Mouse (Mus musculus): ENCODE results near the gene Fut8.
"Not testable (repeated sequence)": the region's sequence is repeated elsewhere in the genome, so short reads cannot be mapped to it uniquely, and the experiment has no call there.

Gene Fut8

GRCm38 (mm10) chr12:77223595-77223994 lies 14.3 kb upstream of the Fut8 start:
- no peak for DNase-seq

DNA sequence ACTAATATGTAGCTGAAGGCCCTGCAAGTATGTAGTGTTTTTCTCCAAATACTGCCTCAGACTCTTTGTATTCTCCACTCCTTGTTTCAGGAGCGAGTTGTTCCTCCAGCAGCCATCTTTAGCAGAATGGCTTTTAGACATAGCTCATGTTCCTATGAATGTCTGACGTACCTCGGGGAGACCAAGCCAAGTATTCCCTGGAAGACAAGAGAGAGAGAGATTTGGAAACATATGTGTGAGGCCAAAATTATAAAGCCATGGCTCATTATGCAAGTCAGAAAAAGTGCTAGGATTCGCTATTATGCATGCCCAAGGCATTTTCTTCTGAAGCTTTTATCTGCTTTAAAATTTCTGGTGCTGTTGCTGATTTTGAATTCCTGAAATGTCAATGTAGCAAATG lies 13.8 kb upstream of the Fut8 start:
- DNase-seq, result no peak

- DNase-seq, result no peak
Measured at GRCm38 (mm10) chr12:77224891-77225290, 13.0 kb upstream of the Fut8 start.

DNA sequence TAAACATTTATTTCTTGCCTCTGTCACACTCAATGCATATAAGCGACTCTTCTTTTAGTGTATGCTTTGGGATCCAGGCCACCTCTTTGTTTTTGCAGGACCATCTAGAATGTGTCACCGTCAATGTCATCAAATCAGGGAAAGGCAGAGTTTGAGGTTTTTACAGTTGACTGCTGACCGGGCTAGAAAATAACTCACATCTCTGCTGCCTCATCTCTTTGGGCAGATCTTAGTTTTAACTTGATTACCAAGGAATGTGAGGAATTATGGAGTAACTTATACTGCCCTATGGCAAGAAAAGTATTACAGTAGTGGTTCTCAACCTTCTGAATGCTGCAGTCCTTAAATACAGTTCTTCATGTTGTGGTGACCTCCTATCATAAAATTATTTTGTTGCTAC lies 12.2 kb upstream of the Fut8 start:
- DNase-seq, result no peak

- no peak for DNase-seq
Measured at GRCm38 (mm10) chr12:77235958-77236357, 2.0 kb upstream of the Fut8 start.

GRCm38 (mm10) chr12:77238531-77239389 lies 835 bp downstream of the Fut8 start:
- DNase-seq, result peak; percentile 91

DNA sequence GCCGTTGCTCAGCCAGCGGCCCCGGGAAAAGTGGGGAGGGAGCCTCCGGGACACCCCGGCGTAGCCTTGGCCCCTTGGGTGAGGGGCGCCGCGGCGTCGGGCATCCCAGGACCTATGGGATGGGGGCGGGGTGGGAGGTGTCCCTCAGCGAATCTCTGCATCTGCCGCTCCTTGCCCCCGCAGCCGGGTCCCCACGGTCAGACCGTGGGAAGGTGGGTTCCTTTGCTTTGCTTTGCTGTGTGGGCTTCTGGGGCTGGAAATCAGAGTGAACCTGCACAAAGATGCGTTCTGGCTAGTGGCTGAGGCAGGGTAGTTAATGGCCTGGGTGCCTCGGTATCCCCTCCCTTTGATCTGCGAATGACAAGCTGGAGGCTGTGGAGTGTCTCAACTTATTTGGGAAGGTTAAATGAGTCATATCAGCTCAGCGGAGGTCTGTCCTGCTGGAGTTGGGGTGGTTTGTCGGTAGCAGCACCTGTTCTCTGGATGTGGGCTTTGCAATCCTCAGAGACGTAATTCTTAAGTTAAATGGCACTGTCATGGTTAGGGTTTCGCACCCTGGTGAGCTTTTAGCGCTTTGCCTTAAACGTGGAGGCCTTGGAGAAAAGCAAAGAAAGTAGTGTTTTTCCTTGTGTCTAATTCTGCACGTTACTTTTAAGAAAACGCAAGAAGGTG lies 1.6 kb downstream of the Fut8 start:
- DNase-seq, result no peak

DNA sequence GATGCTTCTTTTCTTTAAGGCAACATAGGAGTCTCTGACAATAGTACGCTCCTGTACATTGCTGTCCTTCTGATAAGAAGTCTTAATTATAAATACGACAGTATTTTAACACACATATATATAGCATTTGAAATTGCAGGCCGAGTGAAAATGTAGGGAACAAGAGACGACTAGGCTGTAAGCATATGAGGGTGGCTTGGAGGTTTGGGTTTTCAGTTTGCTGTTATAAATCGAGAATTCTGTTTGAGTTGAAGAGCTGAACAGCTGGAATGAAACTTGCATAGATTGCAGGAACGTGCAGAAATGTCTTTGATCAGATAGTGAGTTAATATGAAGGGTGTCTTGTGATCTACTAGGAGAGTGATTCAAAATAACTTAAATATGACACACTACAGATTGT lies 2.4 kb downstream of the Fut8 start:
- DNase-seq, result no peak

DNA sequence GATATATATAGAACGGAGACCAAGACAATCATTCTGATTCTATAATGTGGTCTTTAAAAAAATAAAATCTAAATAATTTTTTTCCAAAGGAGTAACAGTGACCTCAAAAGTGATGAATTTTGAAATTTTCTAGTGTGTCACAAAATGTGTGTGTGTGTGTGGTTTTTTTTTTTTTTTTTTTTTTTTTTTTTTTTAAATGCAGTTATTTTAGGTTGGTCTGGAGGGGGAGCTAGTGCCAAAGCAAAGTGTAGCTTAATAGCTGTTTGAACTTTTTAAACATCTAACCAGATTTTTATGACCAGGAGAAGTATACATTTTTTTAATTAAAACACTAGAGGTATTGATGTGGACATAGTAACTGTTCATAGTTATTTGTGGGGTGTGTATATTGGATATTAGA lies 2.9 kb downstream of the Fut8 start:
- peak; percentile 8 for DNase-seq

DNA sequence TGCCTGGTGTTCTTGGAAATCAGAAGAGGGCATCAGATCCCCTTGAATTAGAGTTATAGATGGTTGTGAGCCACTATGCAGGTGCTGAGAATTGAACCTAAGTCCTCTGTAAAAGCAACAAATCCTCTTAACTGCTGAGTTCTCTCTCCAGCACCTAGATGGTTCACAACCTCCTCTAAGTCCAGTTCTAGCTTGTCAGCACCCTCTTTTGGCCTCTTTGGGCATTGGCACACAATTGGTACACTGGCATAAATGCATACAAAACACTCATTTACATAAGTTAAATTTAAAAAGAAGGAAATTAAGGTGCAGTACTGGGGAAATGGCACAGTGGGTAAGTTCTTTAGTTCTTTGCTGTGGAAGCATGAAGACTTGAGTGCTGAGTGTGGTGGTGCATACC lies 24.7 kb downstream of the Fut8 start:
- DNase-seq, result no peak

DNA sequence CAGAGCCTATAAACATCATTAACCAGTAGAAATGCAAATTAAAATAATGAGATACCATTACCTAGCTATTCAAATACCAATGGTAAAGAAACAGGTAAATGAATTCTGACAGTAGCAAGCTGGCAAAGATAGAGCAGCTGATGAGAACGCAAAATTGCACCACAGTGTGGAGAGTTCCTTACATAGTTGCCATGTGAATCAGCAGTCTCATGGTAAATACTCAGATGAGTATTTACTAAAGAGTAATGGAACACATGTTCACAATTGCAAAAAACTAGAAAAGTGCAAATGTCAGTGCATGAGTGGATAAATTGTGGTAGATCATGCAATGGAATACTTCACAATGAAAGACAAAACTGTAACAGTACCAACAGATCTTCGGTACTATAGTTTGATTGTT lies 25.9 kb downstream of the Fut8 start:
- DNase-seq, result no peak

DNA sequence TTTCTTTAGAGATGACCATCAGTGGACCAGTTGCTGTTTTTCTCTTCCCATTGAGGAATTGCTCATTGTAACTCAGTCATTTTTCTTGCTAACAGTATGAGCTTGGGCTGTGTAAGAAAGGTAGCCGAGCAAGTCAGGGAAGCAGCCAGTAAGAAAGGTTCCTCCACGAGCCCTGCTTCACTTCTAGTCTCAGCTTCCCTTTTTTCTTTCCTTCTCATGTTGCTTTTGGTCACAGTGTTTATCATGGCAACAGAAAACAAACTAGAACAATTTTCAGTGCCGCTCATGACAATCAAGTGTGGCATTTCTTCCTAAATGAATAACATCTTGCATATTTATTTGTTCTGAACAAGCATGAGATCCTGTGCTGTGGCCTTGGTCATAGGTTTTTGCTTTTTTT lies 32.8 kb downstream of the Fut8 start:
- DNase-seq, result no peak

GRCm38 (mm10) chr12:77288507-77288906 lies 50.6 kb downstream of the Fut8 start:
- no peak for DNase-seq

DNA sequence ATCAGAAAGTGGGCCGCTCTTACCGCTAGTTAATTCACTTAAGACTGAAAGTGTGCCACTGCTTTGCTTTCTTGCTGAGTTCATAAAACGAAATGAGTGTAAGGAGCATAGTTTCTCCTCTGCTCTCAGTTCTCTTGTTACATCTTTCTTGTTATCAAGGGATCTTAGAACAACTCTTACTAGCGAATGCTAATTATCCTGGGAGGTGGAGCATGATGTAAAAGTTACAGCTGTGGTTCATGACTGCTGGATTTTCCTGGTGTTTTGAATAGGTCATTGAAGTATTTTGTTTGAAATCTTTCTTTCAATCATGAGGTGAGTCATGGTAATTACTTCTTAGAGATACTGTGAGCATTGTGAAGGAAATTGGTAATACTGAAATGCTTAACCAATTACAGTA lies 53.1 kb downstream of the Fut8 start:
- no peak for DNase-seq

GRCm38 (mm10) chr12:77291864-77292263 lies 53.9 kb downstream of the Fut8 start:
- not testable (repeated sequence) for DNase-seq

GRCm38 (mm10) chr12:77292375-77293258 lies 54.7 kb downstream of the Fut8 start:
- DNase-seq, result no peak

- no peak for DNase-seq
Measured at GRCm38 (mm10) chr12:77296119-77296518, 58.2 kb downstream of the Fut8 start.

- no peak for DNase-seq
Measured at GRCm38 (mm10) chr12:77297114-77297513, 59.2 kb downstream of the Fut8 start.

GRCm38 (mm10) chr12:77297858-77298257 lies 59.9 kb downstream of the Fut8 start:
- DNase-seq, result no peak

- no peak for DNase-seq
Measured at GRCm38 (mm10) chr12:77302011-77302410, 64.1 kb downstream of the Fut8 start.

DNA sequence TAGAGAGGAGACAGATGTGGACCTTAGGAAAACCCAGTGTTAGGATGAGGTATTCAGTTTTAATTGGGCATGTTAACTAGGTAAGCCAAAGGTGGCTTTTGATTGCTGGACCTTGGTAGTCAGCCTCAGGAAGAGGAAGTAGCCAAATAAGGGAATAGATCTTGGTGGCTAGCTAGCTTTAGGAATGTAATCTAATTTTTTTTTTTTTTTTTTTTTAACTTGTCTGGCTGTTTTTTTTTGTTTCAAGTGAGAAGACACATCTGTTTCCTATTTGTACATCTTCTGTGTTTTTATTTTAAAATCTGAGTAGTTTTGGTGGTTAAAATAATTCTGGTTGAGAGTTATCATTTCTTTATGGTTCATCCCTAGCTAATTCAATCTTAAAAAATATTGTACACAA lies 65.4 kb downstream of the Fut8 start:
- DNase-seq, result no peak

GRCm38 (mm10) chr12:77305502-77305901 lies 67.6 kb downstream of the Fut8 start:
- DNase-seq, result no peak

GRCm38 (mm10) chr12:77306759-77307314 lies 68.9 kb downstream of the Fut8 start:
- no peak for DNase-seq
